Mouse (Mus musculus) MEL (cell line): ENCODE measurements around the gene Rcan2. TPM values are rescaled to one million over a fixed set of nuclear protein-coding genes. Genes with fewer than 3 reads are reported as not detected.

ENCODE experiments used
- DNase-seq: peaks from one replicate; pipeline ENCODE4 v3.0.0; 2011; ENCODE audit warnings: low read depth, low spot score
- H3K27ac ChIP-seq: 2 replicates; pipeline ENCODE4 v1.5.1; 2012; ENCODE audit warnings: low read depth, mild to moderate bottlenecking, control low read depth, low read length, moderate library complexity; ENCODE audit not compliant: control insufficient read depth
- H3K27me3 ChIP-seq, 2 experiments: fragments of 150-350 bp in 1 of 2; sonication (generic) in 1 of 2; 2 replicates each; pipeline ENCODE4 v1.6.1; 2012; ENCODE audit warnings: low read length in 2 of 2, mild to moderate bottlenecking in 2 of 2, improper control_type of control experiment in 1 of 2, moderate library complexity in 1 of 2; ENCODE audit not compliant: insufficient read depth in 2 of 2, control insufficient read depth in 1 of 2
- H3K36me3 ChIP-seq, 2 experiments: 2 replicates each; pipeline ENCODE4 v1.6.1; 2012 to 2014; ENCODE audit warnings: low read length in 2 of 2, improper control_type of control experiment in 1 of 2, inconsistent platforms in 1 of 2, mild to moderate bottlenecking in 1 of 2; ENCODE audit not compliant: insufficient read depth in 2 of 2, control insufficient read depth in 1 of 2
- H3K4me1 ChIP-seq, 2 experiments: fragments of 150-350 bp in 1 of 2; sonication (generic) in 1 of 2; 2 replicates each; pipeline ENCODE4 v1.6.1; 2012; ENCODE audit warnings: low read length in 2 of 2, improper control_type of control experiment in 1 of 2, mild to moderate bottlenecking in 1 of 2; ENCODE audit not compliant: insufficient read depth in 2 of 2, control insufficient read depth in 1 of 2
- H3K4me3 ChIP-seq, 2 experiments: fragments of 150-350 bp in 1 of 2; sonication (generic) in 1 of 2; 2 replicates each; pipeline ENCODE4 v1.5.1; 2012; ENCODE audit warnings: low read depth in 2 of 2, low read length in 2 of 2, mild to moderate bottlenecking in 2 of 2, moderate library complexity in 2 of 2, control low read depth in 1 of 2, improper control_type of control experiment in 1 of 2; ENCODE audit not compliant: control insufficient read depth in 1 of 2, insufficient read depth in 1 of 2
- H3K79me2 ChIP-seq: 2 replicates; pipeline ENCODE4 v1.6.1; 2012; ENCODE audit warnings: mild to moderate bottlenecking, low read length, moderate library complexity; ENCODE audit not compliant: control insufficient read depth, poor library complexity, insufficient read depth
- H3K9ac ChIP-seq: 2 replicates; pipeline ENCODE4 v1.6.1; 2012; ENCODE audit warnings: low read depth, mild to moderate bottlenecking, control low read depth, low read length, moderate library complexity; ENCODE audit not compliant: control insufficient read depth, poor library complexity, severe bottlenecking
- H3K9me3 ChIP-seq: fragments of 150-350 bp; sonication (generic); replicated peaks from 2 replicates; pipeline ENCODE4 v1.6.1; 2012; ENCODE audit warnings: mild to moderate bottlenecking, low read length, improper control_type of control experiment, moderate library complexity; ENCODE audit not compliant: insufficient read depth
- BHLHE40 ChIP-seq: IDR thresholded peaks from 2 replicates; pipeline ENCODE4 v1.6.1; 2012; ENCODE audit warnings: low read depth, mild to moderate bottlenecking, inconsistent platforms, low read length, improper control_type of control experiment, borderline replicate concordance
- CHD1 ChIP-seq: IDR thresholded peaks from 2 replicates; pipeline ENCODE4 v1.6.1; 2012; ENCODE audit warnings: low read depth, mild to moderate bottlenecking, inconsistent platforms, low read length, improper control_type of control experiment
- ETS1 ChIP-seq: IDR thresholded peaks from 2 replicates; pipeline ENCODE4 v1.6.1; 2012; ENCODE audit warnings: low read depth, mild to moderate bottlenecking, inconsistent platforms, low read length, improper control_type of control experiment, moderate library complexity
- HCFC1 ChIP-seq: IDR thresholded peaks from 2 replicates; pipeline ENCODE4 v1.6.1; 2012; ENCODE audit warnings: low read depth, mild to moderate bottlenecking, inconsistent platforms, low read length, improper control_type of control experiment, moderate library complexity
- KAT2A ChIP-seq: conservative IDR thresholded peaks from 2 replicates; pipeline ENCODE4 v1.6.1; 2012; ENCODE audit warnings: low read depth, low read length, improper control_type of control experiment, inconsistent platforms
- MAZ ChIP-seq: IDR thresholded peaks from 2 replicates; pipeline ENCODE4 v1.6.1; 2012; ENCODE audit warnings: low read depth, mild to moderate bottlenecking, inconsistent platforms, low read length, improper control_type of control experiment
- MYC ChIP-seq: IDR thresholded peaks from 2 replicates; pipeline ENCODE4 v1.6.1; 2011; ENCODE audit warnings: low read depth, mild to moderate bottlenecking, low read length, improper control_type of control experiment, moderate library complexity
- NELFE ChIP-seq: IDR thresholded peaks from 2 replicates; pipeline ENCODE4 v1.6.1; 2011; ENCODE audit warnings: low read depth, low read length, improper control_type of control experiment
- POLR2AphosphoS5 ChIP-seq: IDR thresholded peaks from 2 replicates; pipeline ENCODE4 v1.6.1; 2012; ENCODE audit warnings: low read depth, borderline replicate concordance, mild to moderate bottlenecking, inconsistent platforms, low read length, moderate library complexity, mixed read lengths
- SMC3 ChIP-seq: IDR thresholded peaks from 2 replicates; pipeline ENCODE4 v1.6.1; 2011; ENCODE audit warnings: low read depth, low read length, improper control_type of control experiment
- TCF12 ChIP-seq: IDR thresholded peaks from 2 replicates; pipeline ENCODE4 v1.6.1; 2014; ENCODE audit warnings: low read depth, mild to moderate bottlenecking, inconsistent platforms, low read length, improper control_type of control experiment, moderate library complexity
- USF1 ChIP-seq: IDR thresholded peaks from 2 replicates; pipeline ENCODE4 v1.6.1; 2014; ENCODE audit warnings: low read depth, mild to moderate bottlenecking, inconsistent platforms, low read length, improper control_type of control experiment, moderate library complexity
- USF2 ChIP-seq, 2 experiments: IDR thresholded peaks; 2 replicates each; pipeline ENCODE4 v1.6.1; 2011 to 2012; ENCODE audit warnings: improper control_type of control experiment in 2 of 2, low read length in 2 of 2, borderline replicate concordance in 1 of 2, inconsistent platforms in 1 of 2, low read depth in 1 of 2, mild to moderate bottlenecking in 1 of 2; ENCODE audit not compliant: insufficient read depth in 1 of 2
- ZC3H11A ChIP-seq: IDR thresholded peaks from 2 replicates; pipeline ENCODE4 v1.6.1; 2012; ENCODE audit warnings: low read depth, mild to moderate bottlenecking, inconsistent platforms, low read length, improper control_type of control experiment
- polyA plus RNA-seq, 2 experiments: library from polyadenylated mRNA; stranded (reverse) in 1 of 2; unstranded in 1 of 2; fragments of >175 nt in 1 of 2; fragments of >200 nt in 1 of 2; gene quantifications; 2 replicates each; pipeline versions ENCODE4 v1.2.1 to v1.2.4; 2012; ENCODE audit warnings: low replicate concordance in 2 of 2, low read depth in 1 of 2; ENCODE audit not compliant: insufficient read length in 2 of 2, insufficient read depth in 1 of 2, missing spikeins in 1 of 2
- total RNA-seq: library from RNA; depleted of rRNA; stranded (reverse); fragments of 300-350 nt; gene quantifications from 2 replicates; pipeline ENCODE4 v1.2.3, GENCODE M21; 2012

The Rcan2 gene
- total and polyA plus RNA-seq, 3 experiments: 0.52 TPM; not detected in 2

GRCm38 (mm10) chr17:43952219-43952618 is 151.1 kb downstream of the Rcan2 start:
- DNase-seq: no peak
- Histone ChIP-seq H3K4me1 (no peaks in the 10 kb centered on the region), H3K27me3 (no peaks in the 10 kb centered on the region; a peak in 1 of 4 replicates)

GRCm38 (mm10) chr17:43952661-43953534 is 151.7 kb downstream of the Rcan2 start:
- Histone ChIP-seq H3K27ac (no peak overlapping the region), H3K4me1 (no peaks in the 10 kb centered on the region), H3K79me2 (no peaks in the 10 kb centered on the region), H3K4me3 (no peak overlapping the region), H3K36me3 (no peaks in the 10 kb centered on the region), H3K9ac (no peak overlapping the region), H3K27me3 (no peaks in the 10 kb centered on the region; a peak in 1 of 4 replicates), H3K9me3 (no peaks in the 10 kb centered on the region)
- no peak for DNase-seq
- TF ChIP-seq TCF12 (no peak), HCFC1 (no peak), NELFE (no peak), ZC3H11A (no peak), MYC (no peak), KAT2A (no peak), MAZ (no peak), USF2 (IDR thresholded peaks at IDR 0.05; ENCODE audit: borderline replicate concordance in 1 of 2, insufficient read depth in 1 of 2, low read depth in 1 of 2, low read length in 2 of 2) (no peak), CHD1 (no peak)

More at GRCm38 (mm10) chr17:43952219-43952618, 151.1 kb downstream of the Rcan2 start:
- H3K9me3 ChIP-seq: no peaks in the 10 kb centered on the region
- H3K4me3 ChIP-seq: no peak overlapping the region
- H3K79me2 ChIP-seq: no peaks in the 10 kb centered on the region
- H3K36me3 ChIP-seq: no peaks in the 10 kb centered on the region
- TF ChIP-seq CHD1 (no peak), HCFC1 (no peak), USF2 (IDR thresholded peaks at IDR 0.05; ENCODE audit: borderline replicate concordance in 1 of 2, insufficient read depth in 1 of 2, low read depth in 1 of 2, low read length in 2 of 2) (no peak), USF1 (no peak), BHLHE40 (no peak), ETS1 (no peak), SMC3 (no peak), POLR2AphosphoS5 (no peak)
- no peak overlapping the region for H3K9ac ChIP-seq
- H3K27ac ChIP-seq: no peak overlapping the region
